Mouse (Mus musculus): ENCODE results near the gene Arl2. TPM values are rescaled to one million over a fixed set of nuclear protein-coding genes. Genes with fewer than 3 reads are reported as not detected.

The Arl2 gene
- 103 and 109 TPM in 2 replicates for polyA plus RNA-seq (2015; fragmentation: Nextera tagmentation; extraction: Ambion mirVana)

DNA sequence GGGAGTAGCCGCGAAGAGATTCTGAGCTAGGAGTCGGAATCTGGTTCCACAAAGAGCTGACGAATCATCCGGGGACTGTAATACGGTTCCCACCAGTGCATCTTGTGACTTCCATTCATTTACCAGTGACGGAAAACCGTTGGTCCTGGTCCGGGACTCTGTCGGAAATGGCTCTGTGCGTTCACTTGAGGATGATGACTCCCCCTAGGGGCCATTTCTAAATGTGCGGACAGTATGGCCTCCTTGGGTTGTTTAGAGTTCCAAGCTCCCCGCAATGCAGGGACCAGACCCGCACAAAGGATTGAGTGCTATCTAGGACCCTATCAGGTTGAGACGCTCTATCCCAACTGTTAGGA lies at the start of gene Arl2:
Gene Arl2, minus strand, starts transcription at position 155 of the 356 bp plus-strand sequence.

DNA sequence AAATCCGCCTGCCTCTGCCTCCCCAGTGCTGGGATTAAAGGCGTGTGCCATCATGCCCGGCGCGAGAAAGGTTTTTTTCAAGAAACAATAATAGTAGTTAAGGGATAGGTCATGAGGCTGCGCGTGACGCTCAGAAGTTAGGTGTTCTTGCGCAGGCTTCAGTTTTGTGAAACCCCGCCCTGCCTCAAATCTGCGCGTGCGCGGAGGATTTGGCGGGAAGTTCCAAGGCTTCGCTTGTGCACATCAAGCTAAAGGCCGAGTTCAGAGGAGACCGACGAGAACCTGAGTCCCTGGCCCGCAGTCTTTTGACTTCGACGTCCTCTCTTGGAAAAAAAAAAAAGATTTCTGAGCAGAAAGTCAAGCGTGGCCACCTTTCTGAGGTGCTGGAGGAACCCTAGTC lies 42.8 kb upstream of the Arl2 start, which contains the start of gene Majin:
Gene Majin, plus strand, starts transcription at position 258 of the 400 bp plus-strand sequence.

DNA sequence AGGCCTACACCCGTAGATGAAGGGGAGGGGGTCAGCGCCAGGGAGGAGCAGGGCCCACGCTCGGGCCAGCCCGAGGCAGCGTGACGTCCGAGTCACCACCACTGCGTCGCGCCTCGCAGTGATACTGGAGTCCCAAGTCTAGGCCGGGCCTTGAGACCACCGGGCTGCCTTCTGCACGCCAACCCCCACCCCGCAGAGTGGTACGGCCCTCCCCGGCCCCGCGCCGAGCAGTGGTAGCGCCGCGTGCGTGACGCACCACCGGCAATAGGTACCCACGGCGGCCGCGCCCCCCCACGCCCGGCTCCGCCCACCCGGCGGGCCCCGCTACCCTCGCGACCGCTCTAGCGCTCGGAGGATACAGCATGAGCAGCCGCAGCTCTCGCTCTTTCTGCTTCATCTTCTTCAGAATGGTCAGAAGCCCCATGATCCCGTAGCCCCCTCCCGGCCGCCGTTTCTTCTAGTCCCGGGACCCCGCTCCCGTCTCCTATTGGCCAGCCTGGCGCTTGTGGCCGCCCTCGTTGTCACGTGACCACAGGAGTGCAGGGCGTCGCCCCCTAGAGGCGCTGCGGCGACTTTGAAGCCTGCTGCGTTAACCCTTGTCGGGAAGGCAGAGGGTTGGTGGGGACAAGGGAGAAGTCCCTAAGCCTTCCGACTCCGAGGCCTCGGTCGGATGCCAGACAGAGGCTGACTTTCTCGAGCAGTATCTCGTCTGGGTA lies 512 bp downstream of the Arl2 start, which contains the start of gene Batf2:
Gene Batf2, plus strand, starts transcription at position 306 of the 716 bp plus-strand sequence.

DNA sequence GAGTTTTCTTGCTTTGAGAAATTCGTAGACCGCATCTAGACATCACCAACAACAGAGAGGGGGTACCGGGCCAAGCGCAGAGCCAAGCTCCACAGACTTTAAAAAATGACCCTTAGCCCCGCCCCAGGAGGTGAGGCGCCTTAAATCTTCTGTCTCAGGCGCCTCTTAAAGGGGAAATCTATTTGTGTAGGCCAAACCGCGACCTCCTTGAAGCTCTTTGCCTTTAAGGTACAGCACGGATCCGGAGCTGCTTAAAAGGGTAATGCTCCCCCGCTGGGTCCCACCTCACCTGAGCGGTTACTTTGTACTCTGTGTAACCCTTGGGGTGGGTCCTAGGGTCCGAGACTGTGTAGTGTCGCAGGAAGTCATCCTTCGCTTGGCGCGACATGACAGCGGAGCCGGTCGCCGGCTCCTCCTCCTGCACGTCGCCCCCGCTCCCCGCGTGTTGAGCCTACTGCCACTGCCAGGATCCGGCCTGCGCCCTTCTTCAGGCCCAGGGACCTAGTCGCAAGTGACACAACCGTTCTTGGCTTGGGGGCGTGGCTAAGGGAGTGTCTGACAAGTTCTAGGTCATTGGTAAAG lies 13.5 kb downstream of the Arl2 start, which contains the start of gene Snx15:
Gene Snx15, minus strand, starts transcription at position 545 of the 582 bp plus-strand sequence.

DNA sequence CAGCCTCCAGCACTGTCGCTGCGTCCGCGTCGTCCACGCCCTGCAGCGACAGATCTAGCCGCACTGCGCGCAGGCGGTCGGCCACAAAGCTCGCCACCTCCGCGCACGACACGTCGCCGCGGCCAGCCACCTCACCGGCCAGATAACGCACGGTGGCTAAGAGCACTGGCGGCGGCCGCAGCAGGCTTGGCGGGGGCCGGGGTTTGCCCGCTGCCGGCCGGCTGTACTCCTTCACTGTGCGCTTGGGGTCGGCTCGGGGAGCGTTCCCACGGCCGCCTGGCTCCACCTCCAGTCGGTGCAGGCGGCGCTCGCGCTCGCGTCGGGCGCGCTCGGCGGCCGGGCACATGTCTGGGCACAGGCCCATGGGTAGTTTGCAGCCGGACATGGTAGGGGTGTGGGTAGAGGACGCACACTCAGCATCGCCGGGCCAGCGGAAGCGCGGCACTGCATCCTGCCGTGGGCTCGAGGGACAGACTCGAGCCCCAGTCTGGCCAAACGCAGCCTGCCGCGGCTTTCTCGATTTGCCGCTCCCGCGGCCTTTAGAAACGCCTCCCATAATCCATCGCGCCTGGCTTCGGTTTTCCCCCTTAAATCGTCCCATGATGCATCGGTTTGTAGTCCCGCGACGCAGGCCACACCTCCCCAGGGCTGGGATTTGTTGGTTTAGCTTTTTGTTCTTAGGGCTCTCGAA lies 23.2 kb downstream of the Arl2 start, which contains the start of gene Sac3d1:
Gene Sac3d1, minus strand, starts transcription at position 665 of the 691 bp plus-strand sequence.

DNA sequence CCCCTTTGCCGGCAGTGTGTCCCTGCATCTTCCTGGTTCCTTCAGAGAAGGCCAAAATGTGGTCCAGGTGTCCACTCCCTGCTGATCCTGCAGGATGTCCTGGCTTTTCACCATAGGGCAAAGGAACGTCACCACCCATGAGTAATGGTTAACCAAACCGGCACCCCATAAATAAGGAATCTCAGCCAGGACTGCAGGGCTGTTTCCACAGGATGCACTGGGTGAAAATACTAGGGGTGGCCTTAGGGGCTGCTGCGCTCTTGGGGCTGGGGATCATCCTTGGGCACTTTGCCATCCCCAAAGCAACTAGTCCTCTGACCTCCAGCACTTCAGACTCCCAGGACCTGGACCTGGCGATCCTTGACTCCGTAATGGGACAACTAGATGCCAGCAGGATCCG lies 35.8 kb downstream of the Arl2 start, which contains the start of gene Naaladl1:
Gene Naaladl1, plus strand, starts transcription at position 197 of the 400 bp plus-strand sequence.

DNA sequence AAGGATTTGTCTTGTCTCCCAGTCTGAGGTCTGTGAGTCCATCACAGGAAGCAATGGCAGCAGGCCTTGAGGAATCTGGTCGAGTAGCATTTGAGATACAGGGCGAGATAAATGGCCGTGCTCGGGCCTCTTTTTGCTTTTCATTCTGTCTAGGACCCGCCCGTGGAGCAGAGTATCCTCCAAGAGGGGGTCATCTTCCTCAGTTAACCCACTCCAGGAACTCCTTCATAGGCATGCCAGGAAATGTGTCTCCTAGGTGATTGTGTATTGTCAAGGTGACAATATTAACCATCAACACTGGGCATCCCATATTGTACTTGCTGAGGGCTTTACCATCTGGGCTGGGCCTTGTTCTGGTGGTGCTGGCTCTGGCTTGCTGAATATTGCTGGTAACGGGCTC lies 47.2 kb downstream of the Arl2 start, which contains the start of gene AC131692.1:
Gene AC131692.1, plus strand, starts transcription at position 301 of the 400 bp plus-strand sequence.

DNA sequence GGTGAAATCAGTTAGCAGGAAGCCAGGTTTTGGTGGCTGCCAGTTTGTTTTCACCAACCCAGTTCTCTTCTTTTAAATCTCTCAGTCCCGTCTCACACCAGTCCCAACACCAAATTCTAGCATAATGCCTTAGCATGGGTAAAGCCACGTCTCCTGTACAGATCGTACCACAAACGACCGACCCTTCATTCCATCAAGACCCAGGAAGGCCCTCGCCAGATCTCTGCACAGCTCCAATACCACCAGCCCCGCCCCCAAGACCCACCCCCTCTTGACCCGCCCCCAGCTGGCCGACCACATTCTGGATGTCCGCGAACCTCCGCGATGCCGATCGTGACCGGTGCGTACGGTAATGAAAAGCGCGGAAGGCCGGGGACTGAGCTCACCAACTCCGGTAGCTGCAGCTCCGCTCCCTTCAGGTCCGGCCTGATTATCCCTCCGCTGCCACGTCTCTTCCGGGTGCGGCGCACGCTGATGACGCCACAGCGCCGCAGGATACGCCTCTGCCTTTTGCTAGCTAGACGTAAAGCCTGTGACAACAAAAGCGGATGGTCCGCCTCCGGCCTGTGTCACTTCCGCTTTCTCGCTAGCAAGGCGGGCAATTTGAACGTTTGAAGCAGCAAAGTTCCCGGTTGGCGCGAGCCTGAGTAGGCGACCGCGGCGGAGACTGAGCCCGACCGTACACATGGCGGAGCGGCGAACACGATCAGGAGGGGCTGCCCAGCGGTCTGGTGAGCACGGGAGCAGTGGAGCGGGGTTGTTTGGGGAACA lies 56.7 kb downstream of the Arl2 start, which contains the start of the genes Zfpl1 and Cdca5:
Gene Zfpl1, minus strand, starts transcription at position 479 of the 771 bp plus-strand sequence.
Gene Cdca5, plus strand, starts transcription at position 506 of the 771 bp plus-strand sequence.

Other genes starting within 250 kb of the Arl2 start
- 1.1 and 1.3 TPM in 2 replicates for gene Tigd3, start 247.4 kb downstream of the Arl2 start, polyA plus RNA-seq (2015; fragmentation: Nextera tagmentation; extraction: Ambion mirVana)
- 63.6 and 64.0 TPM in 2 replicates for gene Dpf2, start 228.5 kb downstream of the Arl2 start, polyA plus RNA-seq (2015; fragmentation: Nextera tagmentation; extraction: Ambion mirVana)
- gene Cdc42ep2, start 216.7 kb downstream of the Arl2 start, polyA plus RNA-seq (2015; fragmentation: Nextera tagmentation; extraction: Ambion mirVana), result 19.1 and 20.6 TPM in 2 replicates
- gene Pola2, start 177.3 kb downstream of the Arl2 start, polyA plus RNA-seq (2015; fragmentation: Nextera tagmentation; extraction: Ambion mirVana), result 24.4 and 25.7 TPM in 2 replicates
- gene Slc22a20, start 155.4 kb downstream of the Arl2 start, polyA plus RNA-seq (2015; fragmentation: Nextera tagmentation; extraction: Ambion mirVana), result 0.10 TPM in 1 of 2 replicates, not detected in the other
- gene Capn1, start 125.7 kb downstream of the Arl2 start, polyA plus RNA-seq (2015; fragmentation: Nextera tagmentation; extraction: Ambion mirVana), result 12.3 and 14.7 TPM in 2 replicates
- gene Syvn1, start 95.0 kb downstream of the Arl2 start, polyA plus RNA-seq (2015; fragmentation: Nextera tagmentation; extraction: Ambion mirVana), result 14.2 and 18.7 TPM in 2 replicates
- 44.8 and 52.0 TPM in 2 replicates for gene Mrpl49, start 83.8 kb downstream of the Arl2 start, polyA plus RNA-seq (2015; fragmentation: Nextera tagmentation; extraction: Ambion mirVana)
- gene Fau, start 83.7 kb downstream of the Arl2 start, polyA plus RNA-seq (2015; fragmentation: Nextera tagmentation; extraction: Ambion mirVana), result 518 and 572 TPM in 2 replicates
- gene Znhit2, start 80.4 kb downstream of the Arl2 start, polyA plus RNA-seq (2015; fragmentation: Nextera tagmentation; extraction: Ambion mirVana), result 26.3 and 30.6 TPM in 2 replicates
- gene Tm7sf2, start 73.2 kb downstream of the Arl2 start, polyA plus RNA-seq (2015; fragmentation: Nextera tagmentation; extraction: Ambion mirVana), result 34.1 and 41.6 TPM in 2 replicates
- 30.0 and 31.2 TPM in 2 replicates for gene Vps51, start 64.3 kb downstream of the Arl2 start, polyA plus RNA-seq (2015; fragmentation: Nextera tagmentation; extraction: Ambion mirVana)
- not detected in 2 replicates for gene Tmem262, start 61.5 kb downstream of the Arl2 start, polyA plus RNA-seq (2015; fragmentation: Nextera tagmentation; extraction: Ambion mirVana)
- gene Gm28374, start 59.3 kb downstream of the Arl2 start, polyA plus RNA-seq (2015; fragmentation: Nextera tagmentation; extraction: Ambion mirVana), result 0.35 and 0.45 TPM in 2 replicates
- gene Zfpl1, start 56.6 kb downstream of the Arl2 start, polyA plus RNA-seq (2015; fragmentation: Nextera tagmentation; extraction: Ambion mirVana), result 31.9 and 37.9 TPM in 2 replicates
- gene Cdca5, start 56.6 kb downstream of the Arl2 start, polyA plus RNA-seq (2015; fragmentation: Nextera tagmentation; extraction: Ambion mirVana), result 6.3 and 7.4 TPM in 2 replicates
- gene AC131692.1, start 47.1 kb downstream of the Arl2 start, polyA plus RNA-seq (2015; fragmentation: Nextera tagmentation; extraction: Ambion mirVana), result not detected in 2 replicates
- 0.06 and 0.17 TPM in 2 replicates for gene Naaladl1, start 35.8 kb downstream of the Arl2 start, polyA plus RNA-seq (2015; fragmentation: Nextera tagmentation; extraction: Ambion mirVana)
- 27.7 and 29.1 TPM in 2 replicates for gene Sac3d1, start 22.9 kb downstream of the Arl2 start, polyA plus RNA-seq (2015; fragmentation: Nextera tagmentation; extraction: Ambion mirVana)
- 19.0 and 19.4 TPM in 2 replicates for gene Snx15, start 13.2 kb downstream of the Arl2 start, polyA plus RNA-seq (2015; fragmentation: Nextera tagmentation; extraction: Ambion mirVana)
- gene Batf2, start 565 bp downstream of the Arl2 start, polyA plus RNA-seq (2015; fragmentation: Nextera tagmentation; extraction: Ambion mirVana), result 0.27 and 0.34 TPM in 2 replicates
- not detected in 2 replicates for gene Majin, start 42.8 kb upstream of the Arl2 start, polyA plus RNA-seq (2015; fragmentation: Nextera tagmentation; extraction: Ambion mirVana)
- gene Gpha2, start 84.8 kb upstream of the Arl2 start, polyA plus RNA-seq (2015; fragmentation: Nextera tagmentation; extraction: Ambion mirVana), result not detected in 2 replicates
- 14.8 and 16.1 TPM in 2 replicates for gene Ppp2r5b, start 94.3 kb upstream of the Arl2 start, polyA plus RNA-seq (2015; fragmentation: Nextera tagmentation; extraction: Ambion mirVana)
- gene Atg2a, start 100.1 kb upstream of the Arl2 start, polyA plus RNA-seq (2015; fragmentation: Nextera tagmentation; extraction: Ambion mirVana), result 4.6 and 5.9 TPM in 2 replicates
- 59.1 and 78.1 TPM in 2 replicates for gene Ehd1, start 135.2 kb upstream of the Arl2 start, polyA plus RNA-seq (2015; fragmentation: Nextera tagmentation; extraction: Ambion mirVana)
- 0.41 and 0.46 TPM in 2 replicates for gene Cdc42bpg, start 164.9 kb upstream of the Arl2 start, polyA plus RNA-seq (2015; fragmentation: Nextera tagmentation; extraction: Ambion mirVana)
- 18.5 and 21.1 TPM in 2 replicates for gene Men1, start 193.4 kb upstream of the Arl2 start, polyA plus RNA-seq (2015; fragmentation: Nextera tagmentation; extraction: Ambion mirVana)
- 4.4 and 4.9 TPM in 2 replicates for gene Map4k2, start 199.6 kb upstream of the Arl2 start, polyA plus RNA-seq (2015; fragmentation: Nextera tagmentation; extraction: Ambion mirVana)
- 45.9 and 50.2 TPM in 2 replicates for gene Sf1, start 222.1 kb upstream of the Arl2 start, polyA plus RNA-seq (2015; fragmentation: Nextera tagmentation; extraction: Ambion mirVana)
- 1,248 and 1,567 TPM in 2 replicates for gene Pygm, start 242.9 kb upstream of the Arl2 start, polyA plus RNA-seq (2015; fragmentation: Nextera tagmentation; extraction: Ambion mirVana)